Mouse (Mus musculus): ENCODE measurements around the gene Lrp5.
"Not testable (repeated sequence)": the region's sequence is repeated elsewhere in the genome, so short reads cannot be mapped to it uniquely, and the experiment has no call there.

Lrp5 gene

GRCm38 (mm10) chr19:3695006-3695405 lies 8.6 kb upstream of the Lrp5 start:
- DNase-seq = no peak

- DNase-seq = no peak
These were observed 8.1 kb upstream of the Lrp5 start for GRCm38 (mm10) chr19:3694476-3694875.

GRCm38 (mm10) chr19:3692414-3693145 lies 6.2 kb upstream of the Lrp5 start:
- DNase-seq = no peak

- no peak for DNase-seq
These were observed 5.0 kb upstream of the Lrp5 start for GRCm38 (mm10) chr19:3691337-3691736.

GRCm38 (mm10) chr19:3687676-3688171 lies 1.4 kb upstream of the Lrp5 start:
- DNase-seq = peak; percentile 81

- no peak for DNase-seq
These were observed 651 bp downstream of the Lrp5 start for GRCm38 (mm10) chr19:3685611-3686214.

- no peak for DNase-seq
These were observed 1.3 kb downstream of the Lrp5 start for GRCm38 (mm10) chr19:3684957-3685580.

GRCm38 (mm10) chr19:3684414-3684813 lies 1.9 kb downstream of the Lrp5 start:
- DNase-seq = no peak

GRCm38 (mm10) chr19:3681310-3681934 lies 4.9 kb downstream of the Lrp5 start:
- no peak for DNase-seq

- no peak for DNase-seq
These were observed 5.6 kb downstream of the Lrp5 start for GRCm38 (mm10) chr19:3680732-3681131.

- peak; percentile 47 for DNase-seq
These were observed 12.1 kb downstream of the Lrp5 start for GRCm38 (mm10) chr19:3674122-3674855.

GRCm38 (mm10) chr19:3673149-3673548 lies 13.2 kb downstream of the Lrp5 start:
- no peak for DNase-seq

- DNase-seq = no peak
These were observed 17.3 kb downstream of the Lrp5 start for GRCm38 (mm10) chr19:3669100-3669499.

- no peak for DNase-seq
These were observed 17.8 kb downstream of the Lrp5 start for GRCm38 (mm10) chr19:3668551-3668950.

GRCm38 (mm10) chr19:3667979-3668378 lies 18.4 kb downstream of the Lrp5 start:
- DNase-seq = no peak

GRCm38 (mm10) chr19:3667155-3667895 lies 19.0 kb downstream of the Lrp5 start:
- no peak for DNase-seq

- no peak for DNase-seq
These were observed 19.7 kb downstream of the Lrp5 start for GRCm38 (mm10) chr19:3666632-3667031.

GRCm38 (mm10) chr19:3665510-3665909 lies 20.9 kb downstream of the Lrp5 start:
- no peak for DNase-seq

GRCm38 (mm10) chr19:3657947-3658346 lies 28.4 kb downstream of the Lrp5 start:
- DNase-seq = no peak

GRCm38 (mm10) chr19:3657065-3657464 lies 29.3 kb downstream of the Lrp5 start:
- DNase-seq = not testable (repeated sequence)

- no peak for DNase-seq
These were observed 30.2 kb downstream of the Lrp5 start for GRCm38 (mm10) chr19:3656144-3656543.

- no peak for DNase-seq
These were observed 31.4 kb downstream of the Lrp5 start for GRCm38 (mm10) chr19:3654940-3655339.
